Mouse (Mus musculus): ENCODE measurements at regions not wholly inside any gene's neighbourhood (a gene's known extent, or its start where the extent isn't known, plus 50 kb on each side); places are given as distances from the start of the nearest gene placed in this dataset. TPM values are rescaled to one million over a fixed set of nuclear protein-coding genes. Genes with fewer than 3 reads are reported as not detected.

DNA sequence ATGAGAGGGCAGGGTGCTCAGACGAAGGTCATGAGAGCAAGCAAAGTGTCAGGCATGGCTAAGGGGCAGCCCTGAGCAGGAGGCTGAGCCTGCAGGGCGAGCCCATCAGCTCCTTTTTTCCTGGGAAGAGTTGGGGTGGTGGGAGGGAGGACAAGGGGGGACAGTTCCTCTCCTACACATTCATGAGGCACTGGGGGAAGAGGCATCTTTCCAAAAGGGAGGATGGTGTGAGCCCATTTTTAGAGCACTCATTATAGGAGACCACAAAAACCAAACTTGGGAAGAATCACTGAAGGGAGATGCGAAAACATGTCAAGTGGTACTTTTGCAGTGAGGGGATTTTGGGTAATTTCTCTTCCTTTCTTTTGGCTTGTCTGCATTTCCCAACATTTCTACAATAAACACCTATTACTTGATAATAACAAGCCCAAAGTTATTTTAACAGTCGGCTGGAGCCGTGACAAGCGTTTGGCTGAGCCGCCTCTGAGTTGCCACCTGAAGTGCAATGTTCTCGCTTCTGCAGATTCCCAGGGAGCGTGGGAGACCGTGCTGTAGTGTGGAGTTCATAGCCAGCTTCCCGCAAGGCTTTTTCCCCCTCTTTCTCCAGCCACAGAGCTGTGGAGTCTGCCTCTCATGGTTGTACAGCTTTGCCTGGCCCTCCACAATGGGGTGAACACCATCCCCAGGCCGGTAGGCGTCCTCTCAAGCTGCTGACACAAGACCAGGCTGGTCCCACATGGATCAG, 136.9 kb upstream of the Kcnab2 start:
- WGBS, result 91% methylated on average over 13 of the region's 13 CpGs
- DNase-seq (ENCODE audit: low spot score) (no peak), ATAC-seq (ENCODE audit: low FRiP score) (no peak)
- Histone ChIP-seq H3K9me3 (ENCODE audit: control insufficient read depth, low read length) (no peaks in the 10 kb centered on the region), H3K27me3 (ENCODE audit: control insufficient read depth, insufficient read depth, low read length) (no peaks in the 10 kb centered on the region), H3K4me3 (replicated peaks; ENCODE audit: low read length) (no peak overlapping the region), H3K4me1 (replicated peaks; ENCODE audit: control insufficient read depth, insufficient read depth, low read length) (no peaks in the 10 kb centered on the region), H3K27ac (no peak overlapping the region), H3K4me2 (replicated peaks) (no peak overlapping the region), H3K9ac (no peak overlapping the region), H3K36me3 (replicated peaks; ENCODE audit: control insufficient read depth, insufficient read depth) (no peaks in the 10 kb centered on the region)

Small RNAs in the stretch of these regions (microRNA-seq; reads per million reads assigned to microRNA genes)
- not detected for gene Gm25779

Measured in hindbrain, embryonic 14.5 days (tissue).